Mouse (Mus musculus) embryonic fibroblast, embryonic 13.5 days (primary cell): Measurements from ENCODE around the gene Morn3. TPM values are rescaled to one million over a fixed set of nuclear protein-coding genes. Genes with fewer than 3 reads are reported as not detected.

Source experiments
- H3K27ac ChIP-seq: 2 replicates; pipeline ENCODE4 v1.5.1; 2012; ENCODE audit warnings: low read length, control low read depth, inconsistent platforms; ENCODE audit not compliant: insufficient read depth
- H3K4me1 ChIP-seq: 2 replicates; pipeline ENCODE4 v1.6.1; 2011; ENCODE audit warnings: low read length; ENCODE audit not compliant: control insufficient read depth, insufficient read depth
- H3K4me3 ChIP-seq: 2 replicates; pipeline ENCODE4 v1.5.1; 2011; ENCODE audit warnings: mild to moderate bottlenecking, control low read depth, low read length; ENCODE audit not compliant: insufficient read depth
- CTCF ChIP-seq: IDR thresholded peaks from 2 replicates; pipeline ENCODE4 v1.5.1; 2011; ENCODE audit warnings: mild to moderate bottlenecking, control low read depth, low read length, moderate library complexity, borderline replicate concordance; ENCODE audit not compliant: insufficient read depth
- POLR2A ChIP-seq: IDR thresholded peaks from 2 replicates; pipeline ENCODE4 v1.6.1; 2011; ENCODE audit warnings: low read depth, mild to moderate bottlenecking, control low read depth, low read length, moderate library complexity
- polyA plus RNA-seq: library from polyadenylated mRNA; stranded (reverse); fragments of >200 nt; gene quantifications from 2 replicates; pipeline ENCODE4 v1.2.4, GENCODE M21; 2011; ENCODE audit warnings: low read depth; ENCODE audit not compliant: missing spikeins, insufficient read length

Morn3 gene
- polyA plus RNA-seq, 1 experiment: not detected

GRCm38 (mm10) chr5:123026414-123026813, 20.4 kb downstream of the Morn3 start:
- no peak overlapping the region for H3K4me3 ChIP-seq
- H3K4me1 ChIP-seq: no peaks in the 10 kb centered on the region
- TF ChIP-seq CTCF (no peak), POLR2A (no peak)
- H3K27ac ChIP-seq: no peak overlapping the region

GRCm38 (mm10) chr5:123024965-123025573, 21.7 kb downstream of the Morn3 start:
- no peak overlapping the region for H3K27ac ChIP-seq
- TF ChIP-seq POLR2A (no peak), CTCF (no peak)
- no peaks in the 10 kb centered on the region for H3K4me1 ChIP-seq
- H3K4me3 ChIP-seq: no peak overlapping the region

- no peak overlapping the region for H3K4me3 ChIP-seq
- TF ChIP-seq POLR2A: no peak
- TF ChIP-seq CTCF: no peak
- 0 out of 2 replicates have a peak, but pooled peaks cover 2% of the 10 kb centered on the region for H3K4me1 ChIP-seq
- no peak overlapping the region for H3K27ac ChIP-seq
Measured at GRCm38 (mm10) chr5:123024312-123024711, 22.5 kb downstream of the Morn3 start.

GRCm38 (mm10) chr5:123023049-123023448, 23.8 kb downstream of the Morn3 start:
- TF ChIP-seq POLR2A: no peak
- TF ChIP-seq CTCF: no peak
- Histone ChIP-seq H3K27ac (no peak overlapping the region), H3K4me1 (peaks cover 5% of the 10 kb centered on the region; the same call in 1 of the 2 replicates), H3K4me3 (no peak overlapping the region)

DNA sequence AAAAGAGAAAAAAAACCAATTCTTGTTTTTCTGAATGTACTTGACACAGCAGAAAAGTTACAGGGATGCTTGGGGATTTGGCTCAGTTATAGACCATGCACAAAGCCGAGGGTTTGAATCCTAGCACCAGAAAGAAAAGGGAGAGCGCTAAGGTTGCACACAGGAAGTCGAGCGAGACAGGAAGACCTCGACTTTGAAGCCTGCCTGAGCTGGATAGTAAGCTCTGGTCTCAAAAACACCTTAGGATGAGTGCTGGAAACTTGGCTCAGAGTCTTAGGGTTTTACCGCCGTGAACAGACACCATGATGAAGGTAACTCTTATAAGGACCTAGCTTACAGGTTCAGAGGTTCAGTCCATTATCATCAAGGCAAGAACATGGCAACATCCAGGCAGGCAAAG, 25.4 kb downstream of the Morn3 start:
- no peak for TF ChIP-seq POLR2A
- TF ChIP-seq CTCF: no peak
- no peak overlapping the region for H3K27ac ChIP-seq
- H3K4me1 ChIP-seq: peaks cover 5% of the 10 kb centered on the region; the same call in 1 of the 2 replicates
- no peak overlapping the region for H3K4me3 ChIP-seq

DNA sequence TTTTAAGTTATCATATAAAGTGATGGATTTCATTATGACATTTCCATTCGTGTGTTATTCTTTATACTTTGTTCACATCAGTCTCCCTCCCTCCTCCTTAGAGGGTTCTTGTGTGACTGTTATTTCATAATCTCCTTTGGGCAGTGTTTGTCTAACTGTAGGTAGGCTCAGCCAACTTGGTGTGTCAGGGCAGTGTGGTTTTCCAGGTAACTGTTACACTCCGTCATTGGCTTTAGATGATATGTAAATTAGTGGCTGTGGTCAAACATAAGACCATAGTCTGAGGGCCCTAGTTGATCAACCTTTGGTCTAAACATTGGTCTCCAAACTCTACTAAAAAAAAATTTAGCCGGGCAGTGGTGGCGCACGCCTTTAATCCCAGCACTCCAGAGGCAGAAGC, 26.4 kb downstream of the Morn3 start:
- TF ChIP-seq CTCF (no peak), POLR2A (no peak)
- H3K4me1 ChIP-seq: peaks cover 5% of the 10 kb centered on the region; the same call in 1 of the 2 replicates

GRCm38 (mm10) chr5:123019336-123020016, 27.3 kb downstream of the Morn3 start:
- TF ChIP-seq POLR2A (no peak), CTCF (no peak)
- Histone ChIP-seq H3K4me3 (no peak overlapping the region), H3K4me1 (peaks cover 5% of the 10 kb centered on the region; the same call in 1 of the 2 replicates), H3K27ac (peak overlapping the region; percentile 39; the same call in 1 of the 2 replicates)

More for the DNA sequence above, 26.4 kb downstream of the Morn3 start:
- Histone ChIP-seq H3K27ac (no peak overlapping the region), H3K4me3 (no peak overlapping the region)

GRCm38 (mm10) chr5:123017504-123017903, 29.3 kb downstream of the Morn3 start:
- Histone ChIP-seq H3K4me3 (no peak overlapping the region), H3K27ac (no peak overlapping the region), H3K4me1 (peaks cover 5% of the 10 kb centered on the region; the same call in 1 of the 2 replicates)
- TF ChIP-seq POLR2A: no peak
- no peak for TF ChIP-seq CTCF

DNA sequence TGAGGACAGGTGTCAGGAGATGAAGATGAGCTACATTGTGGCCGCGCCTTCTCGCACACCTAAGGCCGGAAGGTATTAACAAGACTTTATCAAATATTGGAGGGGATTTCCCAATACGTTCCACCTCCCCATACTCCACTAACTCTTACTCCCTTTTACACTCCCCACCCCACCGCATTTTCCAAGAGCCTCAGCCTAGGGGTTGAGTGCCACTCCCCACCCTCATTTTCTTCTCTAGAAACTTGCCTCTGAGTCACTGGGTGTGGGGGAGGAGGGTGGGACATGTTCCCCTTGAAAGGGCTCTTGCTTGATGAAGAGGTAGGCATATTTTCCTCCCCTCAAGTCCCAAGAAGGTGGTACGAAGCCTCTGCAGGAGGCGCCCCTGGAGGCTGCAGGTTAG, 30.9 kb downstream of the Morn3 start:
- no peak for TF ChIP-seq POLR2A
- TF ChIP-seq CTCF: no peak
- Histone ChIP-seq H3K4me1 (peaks cover 5% of the 10 kb centered on the region; the same call in 1 of the 2 replicates), H3K27ac (0 out of 2 replicates have a peak overlapping the region, but pooled peaks have one; percentile 82), H3K4me3 (peak overlapping the region; percentile 86)
